In genomic region chr9:115293920-115294594, GRCm38 (mm10) we compare ENCODE assay signal across 10 mouse cellular contexts. TPM values are rescaled to one million over a fixed set of nuclear protein-coding genes. Genes with fewer than 3 reads are reported as not detected.
DNase-seq lines count a peak whose midpoint lies in the region; TF ChIP-seq lines count a peak whose summit lies in the region.
"Had no signal": no experiment of that assay in that cellular context is flagged by ENCODE, and none has a peak within 500 bp of the region (broad histone marks: within the 10 kb centered on the region; RNA-seq: fewer than 3 reads in every experiment).

No protein-coding gene starts in this region.

- intact Hi-C loops in gastrocnemius, adult 2 months (cut with DNase I): no loop called here

- no peak for DNase-seq in gastrocnemius, adult 2 months
- no peak for DNase-seq in gastrocnemius, postnatal 4 days (ENCODE audit: low spot score in 2 of 2)
- DNase-seq in lung, postnatal 25 days (ENCODE audit: low spot score): peak; percentile 28
- no peak for DNase-seq in lung, postnatal 14 days
- peak; percentile 40 for DNase-seq in induced T-regulatory cell, adult 2 months (ENCODE audit: low read depth)
- peak; percentile 30 for DNase-seq in retina, embryonic 14.5 days (ENCODE audit: low spot score)
- DNase-seq in right cerebral cortex, adult 18-20 months: no peak
- no peak for DNase-seq in gastrocnemius, postnatal 10 days

- H3K27ac ChIP-seq in gastrocnemius, adult 2 months: no peak overlapping the region
- H3K27ac ChIP-seq: hindbrain, embryonic 14.5 days; limb, embryonic 12.5 days had no signal

- peak; percentile 55 for TF ChIP-seq CTCF in gastrocnemius, adult 2 months (IDR thresholded peaks at IDR 0.05)

- no peak overlapping the region for H3K4me3 ChIP-seq in gastrocnemius, adult 2 months
- H3K4me3 ChIP-seq: limb, embryonic 12.5 days had no signal

RNA-seq across cellular contexts. Expression of gene Stt3b, which starts 16.2 kb away (rescaled TPM):
- total RNA-seq in gastrocnemius, adult 2 months (2021): 10 to 100 TPM; 66.0 to 96.1 TPM
- total RNA-seq in gastrocnemius, postnatal 4 days (2021): 10 to 100 TPM; 79.9 to 86.1 TPM
- total RNA-seq in gastrocnemius, postnatal 10 days (2021): 10 to 100 TPM; 64.8 to 69.5 TPM

Comparison
In these comparisons a context has a peak if more than half of its experiments do, and no peak if none do; other contexts are left out.
1. DNase-seq: peak in lung, postnatal 25 days (single experiment), induced T-regulatory cell, adult 2 months (single experiment) and retina, embryonic 14.5 days (single experiment); none in gastrocnemius, adult 2 months (single experiment), gastrocnemius, postnatal 4 days (0 of 2), lung, postnatal 14 days (single experiment), right cerebral cortex, adult 18-20 months (single experiment) and gastrocnemius, postnatal 10 days (single experiment).